Mouse (Mus musculus) adrenal gland, postnatal 14 days (tissue): ENCODE results near the gene Ifitm2. TPM values are rescaled to one million over a fixed set of nuclear protein-coding genes. Genes with fewer than 3 reads are reported as not detected.
A peak's percentile ranks its signal among the peaks of the same experiment; 100 is the strongest.
"Not testable (repeated sequence)": the region's sequence is repeated elsewhere in the genome, so short reads cannot be mapped to it uniquely, and the experiment has no call there.

ENCODE experiments used
- DNase-seq: peaks from one replicate; pipeline ENCODE4 v3.0.0; 2021; ENCODE audit warnings: mixed read lengths
- total RNA-seq: library from RNA; stranded (reverse); gene quantifications from 2 replicates; pipeline ENCODE4 v1.2.3, GENCODE M21; 2021

Gene Ifitm2
- total RNA-seq, 1 experiment from 2014 or later = 515 TPM

GRCm38 (mm10) chr7:140968710-140969109 is 12.9 kb upstream of the Ifitm2 start:
- DNase-seq = not testable (repeated sequence)

GRCm38 (mm10) chr7:140967862-140968591 is 12.2 kb upstream of the Ifitm2 start:
- DNase-seq = no peak

- DNase-seq = no peak
Observed at GRCm38 (mm10) chr7:140966921-140967320, 11.1 kb upstream of the Ifitm2 start, which contains the start of gene Ifitm1. Gene Ifitm1, plus strand, starts transcription at chr7:140967221.

- DNase-seq = no peak
Observed at GRCm38 (mm10) chr7:140962733-140963132, 6.9 kb upstream of the Ifitm2 start.

- DNase-seq = no peak
Observed at GRCm38 (mm10) chr7:140961416-140961815, 5.6 kb upstream of the Ifitm2 start.

GRCm38 (mm10) chr7:140960026-140960425 is 4.2 kb upstream of the Ifitm2 start:
- no peak for DNase-seq

GRCm38 (mm10) chr7:140959181-140959901 is 3.6 kb upstream of the Ifitm2 start:
- DNase-seq = peak; percentile 59

GRCm38 (mm10) chr7:140956556-140956869 is 726 bp upstream of the Ifitm2 start:
- DNase-seq = no peak

GRCm38 (mm10) chr7:140955342-140955741 is 445 bp downstream of the Ifitm2 start:
- DNase-seq = no peak

GRCm38 (mm10) chr7:140954733-140955071 is 1.1 kb downstream of the Ifitm2 start:
- peak; percentile 42 for DNase-seq

- no peak for DNase-seq
Observed at GRCm38 (mm10) chr7:140953800-140954732, 1.7 kb downstream of the Ifitm2 start.

GRCm38 (mm10) chr7:140953133-140953532 is 2.7 kb downstream of the Ifitm2 start:
- DNase-seq = no peak

- no peak for DNase-seq
Observed at GRCm38 (mm10) chr7:140952441-140952840, 3.3 kb downstream of the Ifitm2 start.

- DNase-seq = no peak
Observed at GRCm38 (mm10) chr7:140951765-140952164, 4.0 kb downstream of the Ifitm2 start.

GRCm38 (mm10) chr7:140951051-140951450 is 4.7 kb downstream of the Ifitm2 start:
- DNase-seq = peak; percentile 41

GRCm38 (mm10) chr7:140949824-140950530 is 5.8 kb downstream of the Ifitm2 start, which contains the start of gene Ifitm5:
Gene Ifitm5, minus strand, starts transcription at chr7:140950291.
- DNase-seq = peak; percentile 77

- no peak for DNase-seq
Observed at GRCm38 (mm10) chr7:140949255-140949654, 6.5 kb downstream of the Ifitm2 start.

- DNase-seq = peak; percentile 79
Observed at GRCm38 (mm10) chr7:140948161-140948560, 7.6 kb downstream of the Ifitm2 start.

- DNase-seq = peak; percentile 36
Observed at GRCm38 (mm10) chr7:140946980-140947379, 8.8 kb downstream of the Ifitm2 start.

- no peak for DNase-seq
Observed at GRCm38 (mm10) chr7:140946311-140946710, 9.5 kb downstream of the Ifitm2 start.

GRCm38 (mm10) chr7:140945247-140945646 is 10.5 kb downstream of the Ifitm2 start:
- DNase-seq = no peak

GRCm38 (mm10) chr7:140944236-140944635 is 11.6 kb downstream of the Ifitm2 start:
- no peak for DNase-seq
